Mouse (Mus musculus) right cerebral cortex, postnatal 4 days (tissue): Measurements from ENCODE around the gene Ak5.
"Not testable (repeated sequence)": the region's sequence is repeated elsewhere in the genome, so short reads cannot be mapped to it uniquely, and the experiment has no call there.

Source experiments
- DNase-seq: peaks from one replicate; pipeline ENCODE4 v3.0.0-alpha.2; 2022

The Ak5 gene

DNA sequence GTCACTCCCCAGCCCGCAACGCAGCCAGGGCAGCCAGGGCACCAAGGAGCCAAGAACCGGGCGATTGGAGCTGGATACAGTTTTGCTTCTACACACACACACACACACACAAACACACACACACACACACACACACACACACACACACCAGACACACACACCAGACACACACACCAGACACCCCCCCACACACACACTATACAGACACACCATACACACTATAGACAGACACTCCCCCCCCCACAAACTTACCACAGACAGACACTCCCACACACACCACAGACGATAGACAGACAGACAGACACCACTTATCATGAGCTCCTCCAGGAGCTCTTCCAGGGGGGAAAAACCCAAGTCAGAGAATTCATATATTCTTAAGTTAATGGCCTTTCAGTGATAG is at the start of gene Ak5:
Ak5 (minus strand) TSS at position 122 of the 400 bp plus-strand sequence.
- no peak for DNase-seq

DNA sequence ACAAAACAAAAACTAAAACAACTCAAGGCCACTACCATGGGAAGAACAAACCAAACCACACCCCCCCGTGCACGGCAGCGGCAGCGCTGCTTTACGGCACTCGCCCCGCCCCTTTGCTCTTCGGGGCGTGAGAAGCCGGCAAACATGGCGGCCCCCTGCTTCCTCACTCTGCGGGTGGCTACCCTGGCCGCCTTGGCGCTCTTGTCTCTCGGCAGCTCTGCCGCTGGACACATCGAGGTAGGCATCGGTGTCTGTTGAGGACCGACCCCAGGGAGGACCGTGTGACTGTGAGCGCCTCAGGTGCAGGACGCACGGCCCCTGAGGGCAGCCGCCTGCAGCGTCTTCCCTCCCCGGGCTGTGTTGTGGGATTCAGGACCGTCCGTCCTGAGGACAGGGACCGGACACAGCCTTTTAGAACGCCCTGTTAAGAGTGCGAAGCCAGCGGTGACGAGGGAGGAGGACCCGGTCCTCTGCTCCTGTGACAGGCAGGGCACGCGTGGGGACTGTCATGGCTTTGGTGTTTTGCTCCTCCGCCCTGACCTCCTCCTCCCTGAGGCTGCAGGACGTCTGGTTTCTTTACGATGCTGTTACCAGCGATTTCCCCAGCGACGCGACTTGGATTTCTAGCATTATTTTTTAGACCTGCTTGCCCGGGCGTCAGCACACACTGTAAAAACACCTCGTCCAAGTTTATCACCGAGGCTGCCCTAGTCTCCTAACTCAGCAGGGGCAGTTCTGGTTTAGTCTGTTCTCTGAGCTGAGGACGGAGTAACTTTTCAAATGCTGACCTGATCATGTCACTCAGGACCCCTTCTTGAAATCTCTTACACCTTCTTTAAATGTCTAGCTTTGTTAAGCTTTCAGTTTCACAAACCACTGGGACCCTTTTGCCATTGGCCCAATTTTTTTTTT is 46.1 kb upstream of the Ak5 start, which contains the start of gene Pigk:
Pigk (plus strand) TSS at position 110 of the 912 bp plus-strand sequence.
- peak; percentile 90 for DNase-seq

DNA sequence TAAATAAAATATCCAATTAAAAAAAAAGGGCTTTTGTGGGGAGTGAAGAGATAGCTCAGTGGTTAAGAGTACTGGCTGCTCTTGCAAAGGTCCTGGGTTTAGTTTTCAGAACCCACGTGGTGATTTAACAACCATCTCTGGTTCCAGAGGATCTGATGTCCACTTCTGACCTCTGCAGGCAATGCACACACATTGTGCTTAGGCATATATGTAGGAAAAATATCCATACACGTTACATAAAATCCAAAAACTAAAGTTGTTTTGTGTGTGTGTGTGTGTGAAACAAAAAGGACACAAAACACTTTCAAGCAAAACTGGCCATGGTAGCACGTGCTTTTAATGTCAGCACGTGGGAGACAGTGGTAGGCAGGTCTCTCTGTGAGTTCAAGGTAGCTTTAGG is 44.8 kb upstream of the Ak5 start:
- no peak for DNase-seq

DNA sequence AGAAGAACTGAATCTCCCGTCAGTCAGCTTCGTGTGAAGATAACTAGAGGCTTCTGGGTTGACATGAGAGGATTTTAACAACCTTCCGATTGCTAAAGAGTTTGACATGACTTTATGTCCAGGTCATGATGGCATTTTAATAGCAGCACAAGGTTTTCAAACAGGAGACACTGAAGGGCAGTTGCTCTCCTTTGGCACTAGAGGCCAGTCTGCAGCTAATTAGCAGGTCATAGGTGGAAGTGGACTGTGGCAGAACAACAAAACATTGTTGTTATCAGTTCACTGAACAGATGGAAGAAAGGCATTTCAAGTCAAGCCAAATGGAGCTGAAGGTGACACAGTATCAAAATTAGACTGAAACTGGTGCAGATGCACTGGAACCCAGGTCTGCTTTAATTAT is 41.8 kb upstream of the Ak5 start:
- DNase-seq: no peak

DNA sequence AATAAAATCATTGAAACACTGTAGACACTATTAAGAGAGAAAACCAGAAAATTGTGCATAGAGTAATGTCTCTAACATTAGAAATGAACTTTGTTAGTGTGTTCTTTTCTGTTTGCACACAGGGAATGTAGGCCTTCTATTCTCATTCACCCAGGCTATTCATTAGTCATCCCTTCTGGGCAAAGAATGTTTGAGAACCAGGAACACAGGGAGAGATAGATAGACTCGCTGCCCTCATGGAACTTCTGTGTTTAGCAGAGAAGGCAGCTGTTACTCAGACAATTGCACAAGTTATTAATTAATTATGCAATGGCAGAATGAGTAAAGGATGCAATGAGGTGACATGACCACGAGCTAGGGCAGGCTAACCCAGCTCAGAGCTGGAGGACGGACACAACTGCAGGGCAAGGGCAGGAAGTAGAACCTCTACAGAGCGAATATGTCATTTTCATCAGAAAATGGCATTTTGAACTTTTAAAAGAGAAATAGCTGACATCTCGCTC is 39.2 kb upstream of the Ak5 start:
- DNase-seq: no peak

DNA sequence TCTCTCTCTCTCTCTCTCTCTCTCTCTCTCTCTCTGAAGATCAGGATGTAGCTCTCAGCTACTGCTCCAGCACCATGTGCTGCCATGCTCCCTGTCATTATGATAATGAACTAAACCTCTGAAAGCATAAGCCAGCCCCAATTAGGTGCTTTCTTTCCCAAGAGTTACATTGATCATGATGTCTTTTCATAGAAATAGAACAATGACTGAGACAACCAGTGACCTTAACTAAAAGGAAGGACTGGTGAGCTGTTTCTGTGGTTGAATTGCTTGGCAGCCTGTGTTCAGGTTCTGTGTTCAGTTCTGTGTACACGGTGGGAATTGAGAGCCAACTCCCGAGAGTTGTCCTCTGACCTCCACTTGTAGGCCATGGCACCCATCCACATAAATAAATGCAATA is 38.7 kb upstream of the Ak5 start:
- DNase-seq: no peak

DNA sequence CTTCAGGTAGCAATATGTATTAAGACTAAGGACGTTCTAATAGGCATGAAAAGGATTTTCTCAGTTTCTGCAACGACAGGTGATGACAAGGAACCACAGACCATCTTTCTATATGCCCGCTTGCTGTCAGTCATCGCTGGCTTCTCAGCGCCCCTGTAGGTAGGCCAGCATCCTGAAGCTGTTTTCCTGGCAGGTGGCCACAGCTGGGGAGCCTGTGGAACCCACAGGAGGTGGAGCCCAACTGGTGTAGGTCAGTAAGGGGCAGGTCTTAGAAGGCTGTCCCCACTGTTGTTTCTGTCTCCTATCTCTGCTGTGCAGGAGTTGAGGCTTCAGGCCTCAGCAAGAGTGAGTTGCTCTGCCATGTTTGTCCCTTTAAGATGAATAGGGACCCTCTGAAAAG is 37.7 kb upstream of the Ak5 start:
- no peak for DNase-seq

DNA sequence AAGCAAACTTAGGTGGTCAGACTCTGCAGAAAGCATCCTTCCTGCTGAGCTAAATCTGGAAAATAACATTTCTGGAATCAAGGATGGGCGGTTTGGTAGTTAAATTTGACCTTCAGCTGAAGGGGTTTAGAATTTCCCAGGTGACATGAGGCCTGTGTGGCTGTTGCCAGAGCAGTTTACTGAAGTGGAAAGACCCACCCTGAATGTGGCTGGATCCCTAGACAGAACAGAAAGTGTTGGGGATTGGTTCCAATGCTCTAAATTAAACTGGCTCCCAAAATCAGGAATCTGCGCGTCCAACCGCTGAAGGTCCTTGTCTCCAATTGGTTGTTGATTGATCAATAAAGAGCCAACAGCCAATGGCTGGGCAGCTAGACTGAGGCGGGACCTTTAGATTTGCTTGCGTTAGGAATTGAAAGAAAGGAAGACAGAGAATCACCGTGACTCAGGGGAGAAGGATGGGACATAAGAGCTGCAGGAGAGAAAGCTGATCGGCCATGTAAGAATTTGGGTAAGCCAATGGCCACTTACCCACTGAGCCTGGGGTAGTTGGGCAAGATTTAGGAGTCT is 34.2 kb upstream of the Ak5 start:
- no peak for DNase-seq

DNA sequence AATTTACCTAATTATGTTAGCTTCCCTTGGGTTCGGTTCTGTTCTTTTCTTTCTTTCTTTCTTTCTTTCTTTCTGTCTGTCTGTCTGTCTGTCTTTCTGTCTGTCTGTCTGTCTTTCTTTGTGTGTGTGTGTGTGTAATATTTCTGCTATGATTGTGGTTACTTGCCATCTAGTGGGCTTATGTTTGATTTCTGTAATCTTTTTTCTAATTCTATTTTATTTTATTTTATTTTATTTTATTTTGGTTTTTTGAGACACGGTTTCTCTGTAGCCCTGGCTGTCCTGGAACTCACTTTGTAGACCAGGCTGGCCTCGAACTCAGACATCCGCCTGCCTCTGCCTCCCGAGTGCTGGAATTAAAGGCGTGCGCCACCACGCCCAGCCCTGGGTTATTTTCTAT is 33.4 kb upstream of the Ak5 start:
- not testable (repeated sequence) for DNase-seq

DNA sequence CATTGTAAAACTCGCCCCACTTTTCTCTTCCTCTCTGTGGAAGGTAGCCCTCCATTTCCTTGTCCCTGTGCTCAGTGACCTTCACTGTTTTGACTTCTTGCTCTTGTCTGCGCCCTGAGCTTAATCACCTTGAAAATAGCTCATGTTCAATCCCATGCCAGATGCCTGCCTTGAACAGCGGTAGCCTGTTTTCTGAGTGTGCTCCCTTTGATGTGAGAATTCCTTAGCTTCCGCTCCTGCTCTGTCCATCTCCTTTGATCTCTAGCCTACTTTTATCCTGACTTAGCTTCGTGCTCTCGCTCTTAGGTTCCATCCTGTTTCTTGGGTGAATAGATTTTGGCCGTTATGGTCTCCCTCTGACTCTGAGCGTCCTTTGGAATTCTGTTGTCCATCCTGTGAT is 31.1 kb upstream of the Ak5 start:
- no peak for DNase-seq

DNA sequence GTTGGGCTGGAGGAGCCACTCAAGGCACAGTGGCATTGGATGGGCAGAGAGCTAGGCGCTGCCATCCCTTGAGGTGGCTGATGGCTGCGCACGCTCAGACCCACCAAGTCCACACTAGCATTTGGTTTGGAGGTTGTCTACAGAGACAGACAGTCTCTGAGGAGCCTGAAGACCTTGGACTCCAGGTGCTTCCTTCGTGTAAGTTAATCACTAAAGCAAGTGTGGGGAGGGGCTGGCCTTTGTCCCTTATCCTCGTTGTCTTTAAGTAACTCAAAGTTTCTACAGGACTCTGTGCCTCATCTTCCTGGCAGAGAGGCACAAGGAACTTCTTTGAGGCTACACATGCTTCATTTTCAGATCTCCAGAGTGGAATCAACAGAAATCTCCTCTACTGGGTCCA is 29.9 kb upstream of the Ak5 start:
- DNase-seq: no peak

DNA sequence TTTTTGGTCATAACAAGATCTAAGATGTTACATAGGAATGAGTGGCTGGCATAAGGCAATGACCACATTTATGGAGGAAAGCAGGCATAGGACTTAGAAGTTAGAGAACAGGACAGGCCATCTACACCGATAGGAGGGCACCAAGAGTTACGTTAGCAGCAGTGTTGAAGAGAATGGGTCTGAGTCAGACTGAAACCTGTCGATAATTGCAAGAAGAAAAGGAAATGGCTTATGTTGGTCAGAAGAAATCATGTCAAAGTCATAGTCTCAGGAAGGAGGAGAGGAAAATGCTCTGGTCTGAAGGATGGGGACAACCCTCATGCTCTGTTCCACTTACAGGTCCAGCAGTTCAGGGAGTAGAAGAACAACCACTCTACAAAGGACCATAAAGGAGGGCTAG is 26.8 kb upstream of the Ak5 start:
- no peak for DNase-seq

DNA sequence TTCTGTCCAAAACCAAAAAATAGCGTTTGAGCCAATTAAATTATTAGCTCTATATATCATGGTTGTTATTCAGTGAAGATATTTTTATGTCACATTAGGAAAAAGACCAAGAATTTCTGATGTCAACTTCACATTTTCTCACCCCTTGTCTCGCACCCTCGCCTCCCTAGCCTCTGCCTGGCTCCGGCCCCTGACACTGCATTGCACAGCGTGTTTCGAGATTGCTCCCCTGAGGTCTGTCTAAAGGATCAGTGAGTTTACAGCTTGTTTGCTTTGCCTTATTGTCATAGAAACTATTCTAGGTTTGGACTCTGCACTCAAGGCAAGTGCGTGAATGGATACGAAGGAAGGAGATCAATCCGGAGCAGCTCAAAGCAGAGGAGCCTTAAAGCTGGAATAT is 20.9 kb upstream of the Ak5 start:
- DNase-seq: no peak

DNA sequence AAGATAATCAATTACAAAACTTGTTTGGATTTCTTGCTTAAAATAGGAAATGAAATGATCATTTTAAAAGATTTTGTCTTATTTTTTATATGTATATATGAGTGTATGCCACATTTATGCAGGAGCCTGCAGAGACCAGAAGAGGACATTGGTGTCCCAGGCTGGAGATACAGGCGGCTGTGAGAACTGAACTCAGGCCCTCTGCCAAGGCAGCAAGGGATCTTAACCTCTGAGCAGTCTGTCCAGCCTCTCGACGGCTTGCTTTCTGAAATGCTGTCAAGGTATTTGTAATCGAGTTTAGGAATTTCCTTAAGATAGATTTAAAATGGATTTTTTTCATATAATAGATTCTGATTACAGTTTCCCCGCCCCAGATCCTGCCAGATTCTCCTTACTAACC is 20.4 kb upstream of the Ak5 start:
- DNase-seq: no peak

DNA sequence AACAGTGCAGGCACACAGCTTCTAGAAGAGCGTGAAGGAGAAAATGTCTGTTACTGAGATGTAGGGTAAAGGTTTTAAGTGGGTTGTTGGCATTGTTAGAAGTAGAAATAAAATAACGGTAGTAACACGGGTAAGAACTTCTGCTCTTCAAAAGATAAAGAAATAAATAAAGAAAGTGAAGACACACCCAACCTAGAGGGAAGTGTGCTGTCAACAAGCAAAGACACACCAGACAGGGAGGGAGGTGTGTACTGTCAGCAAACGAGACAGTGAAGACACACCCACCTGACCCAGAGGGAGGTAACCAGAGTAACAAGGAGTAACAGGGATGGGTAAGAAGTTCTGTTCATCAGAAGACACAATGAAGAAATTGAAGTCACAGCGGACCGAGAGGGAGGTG is 6.5 kb upstream of the Ak5 start:
- no peak for DNase-seq

DNA sequence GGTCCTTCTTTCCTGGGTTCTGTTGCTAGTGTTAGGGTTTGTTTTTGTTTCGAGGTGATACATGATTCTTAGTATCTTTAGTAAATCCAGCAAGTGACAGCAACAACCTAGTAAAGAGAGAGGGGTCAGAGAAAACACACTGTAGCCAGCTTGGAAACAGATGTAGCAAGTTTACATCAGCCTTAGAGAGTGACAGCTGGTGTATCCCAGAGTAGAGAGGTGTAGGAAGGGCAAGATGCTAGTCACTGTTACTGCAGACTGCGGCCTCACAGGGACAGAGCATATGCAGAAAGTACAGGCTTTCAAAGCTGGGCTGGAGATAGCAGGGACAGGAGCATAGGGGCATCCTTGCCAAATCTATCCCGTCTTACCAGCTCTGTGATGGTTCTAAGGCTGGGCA is 1.6 kb upstream of the Ak5 start:
- DNase-seq: no peak

DNA sequence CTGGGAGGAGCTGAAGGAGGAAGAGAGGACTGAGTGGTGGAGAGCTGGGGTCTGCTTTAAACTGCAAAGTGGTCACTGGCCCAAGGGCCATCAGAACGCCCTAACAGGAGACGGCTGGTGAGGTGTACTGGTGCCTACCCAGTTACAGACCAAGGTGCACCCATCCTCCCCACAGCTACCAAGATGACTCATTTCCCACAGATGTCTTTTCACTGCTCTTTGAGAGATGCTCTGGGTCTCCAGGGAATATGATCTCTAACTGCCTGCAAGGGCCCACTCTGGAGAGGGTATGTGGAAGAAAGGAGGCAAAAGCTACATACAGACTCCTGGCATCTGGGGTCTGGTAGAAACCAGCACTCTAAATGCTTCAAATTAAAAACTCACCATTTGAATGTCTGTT is 633 bp upstream of the Ak5 start:
- no peak for DNase-seq

DNA sequence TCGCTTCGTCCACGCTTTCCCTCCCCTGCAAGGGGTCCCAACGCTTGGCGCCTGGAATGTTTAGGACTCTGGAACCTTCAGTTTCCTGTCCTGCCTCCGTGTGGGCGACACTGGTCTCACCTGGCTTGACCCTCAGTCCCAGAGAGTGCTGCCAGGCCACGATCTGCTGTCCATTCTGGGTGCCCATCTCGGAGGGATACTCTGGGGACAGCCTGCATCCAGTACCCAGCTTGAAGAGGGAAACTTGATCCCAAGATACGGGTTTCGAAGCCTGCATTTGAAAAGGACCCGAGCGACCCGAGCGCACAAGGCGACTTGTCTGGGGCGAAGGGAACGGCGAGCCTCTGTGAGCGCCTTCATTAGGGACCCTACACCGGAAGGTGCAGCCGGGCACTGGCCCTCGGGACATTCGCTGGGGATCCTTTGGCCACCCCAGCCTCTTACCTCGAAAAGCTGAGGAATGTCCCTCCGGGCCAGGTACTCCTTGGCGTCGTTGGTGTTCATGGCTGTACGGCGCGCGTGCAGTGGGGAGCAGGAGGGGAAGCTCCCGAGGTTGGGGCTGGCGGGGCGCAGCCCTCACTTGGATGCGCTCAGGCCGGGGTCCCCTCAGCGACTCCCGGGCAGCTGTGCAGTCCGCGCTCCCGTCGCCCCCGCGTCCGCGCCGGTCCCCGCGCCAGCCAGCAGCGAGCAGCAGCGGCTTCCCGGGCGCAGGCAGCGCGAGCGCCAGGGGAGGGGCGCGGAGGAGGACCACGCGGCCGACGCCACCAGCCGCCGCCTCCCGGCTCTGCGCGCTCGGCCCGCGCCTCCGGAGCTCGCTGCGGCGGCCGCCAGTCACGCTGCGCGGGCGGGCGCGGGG is 576 bp downstream of the Ak5 start:
- peak; percentile 60 for DNase-seq

DNA sequence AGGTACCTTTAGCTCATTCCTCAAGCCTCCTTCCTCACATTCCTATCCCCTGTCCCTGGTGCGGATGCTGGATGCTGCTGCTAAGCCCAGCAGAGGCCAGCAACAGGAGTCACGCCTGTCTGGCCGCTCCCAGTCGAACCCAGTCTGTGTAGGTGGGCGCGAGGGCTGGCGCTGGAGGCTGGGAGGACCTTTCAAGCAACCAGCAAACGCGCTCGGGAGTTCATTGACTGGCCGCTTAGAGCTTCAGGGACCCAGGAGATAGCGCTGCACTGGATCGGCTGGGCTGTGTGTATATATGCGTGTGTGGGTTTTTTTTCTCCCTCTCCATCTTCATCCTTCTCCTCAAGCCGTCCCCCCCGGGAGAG is 1.2 kb downstream of the Ak5 start:
- DNase-seq: peak; percentile 21

DNA sequence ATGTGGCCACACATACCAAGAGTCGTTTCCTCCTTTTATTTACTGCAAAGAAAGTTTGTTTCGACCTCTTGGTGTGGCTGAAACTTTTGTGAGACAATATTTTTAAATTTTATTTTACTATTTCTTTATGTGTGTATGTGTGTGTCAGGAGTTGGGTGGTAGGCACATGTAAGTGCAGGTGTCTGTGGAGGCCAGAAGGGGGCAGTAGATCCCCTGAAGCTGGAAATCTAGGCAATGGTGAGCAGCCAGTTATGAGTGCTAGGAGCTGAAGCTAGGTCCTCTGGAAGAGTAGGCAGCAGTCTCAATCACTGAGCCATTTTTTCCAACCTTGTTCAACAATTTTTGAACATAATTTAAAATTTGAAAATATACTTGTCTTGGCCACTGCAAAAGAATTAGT is 9.6 kb downstream of the Ak5 start:
- no peak for DNase-seq

DNA sequence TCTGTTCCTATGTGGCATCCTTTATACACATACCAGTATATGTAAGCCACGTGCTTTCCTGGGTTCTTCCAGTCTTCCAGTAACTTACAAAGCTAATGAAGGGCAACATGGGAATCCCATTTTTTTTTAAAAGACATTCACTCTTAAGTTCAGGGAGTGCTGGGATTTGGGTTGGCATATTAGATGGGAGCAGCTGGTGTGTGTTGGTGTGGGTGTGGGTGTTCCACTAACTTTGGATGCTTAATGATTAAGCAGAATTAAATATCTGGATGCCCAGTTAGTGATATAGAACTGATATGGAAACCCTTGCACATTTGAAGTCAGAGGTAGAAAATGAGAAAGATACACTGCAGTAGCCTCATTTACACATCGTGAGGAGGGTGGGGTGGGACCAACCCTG is 16.2 kb downstream of the Ak5 start:
- no peak for DNase-seq

DNA sequence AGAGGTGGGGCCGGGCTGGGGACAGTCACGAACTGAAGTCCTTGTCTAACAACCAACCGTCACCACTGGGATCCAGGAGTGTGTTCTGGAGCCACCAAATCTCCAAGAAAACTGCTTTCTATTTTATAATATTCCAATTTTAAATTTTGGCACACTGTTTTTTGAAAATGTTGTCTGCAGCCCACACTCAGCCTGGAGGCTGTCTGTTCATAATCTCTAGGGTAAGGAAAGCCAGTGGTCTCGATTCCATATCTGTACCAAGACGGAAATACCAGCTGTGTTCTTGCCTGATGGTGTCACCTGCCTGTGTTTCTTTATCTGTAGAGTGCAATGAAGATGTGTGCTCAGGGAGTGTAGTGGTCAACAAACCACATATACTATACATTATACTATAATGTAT is 23.6 kb downstream of the Ak5 start:
- no peak for DNase-seq

DNA sequence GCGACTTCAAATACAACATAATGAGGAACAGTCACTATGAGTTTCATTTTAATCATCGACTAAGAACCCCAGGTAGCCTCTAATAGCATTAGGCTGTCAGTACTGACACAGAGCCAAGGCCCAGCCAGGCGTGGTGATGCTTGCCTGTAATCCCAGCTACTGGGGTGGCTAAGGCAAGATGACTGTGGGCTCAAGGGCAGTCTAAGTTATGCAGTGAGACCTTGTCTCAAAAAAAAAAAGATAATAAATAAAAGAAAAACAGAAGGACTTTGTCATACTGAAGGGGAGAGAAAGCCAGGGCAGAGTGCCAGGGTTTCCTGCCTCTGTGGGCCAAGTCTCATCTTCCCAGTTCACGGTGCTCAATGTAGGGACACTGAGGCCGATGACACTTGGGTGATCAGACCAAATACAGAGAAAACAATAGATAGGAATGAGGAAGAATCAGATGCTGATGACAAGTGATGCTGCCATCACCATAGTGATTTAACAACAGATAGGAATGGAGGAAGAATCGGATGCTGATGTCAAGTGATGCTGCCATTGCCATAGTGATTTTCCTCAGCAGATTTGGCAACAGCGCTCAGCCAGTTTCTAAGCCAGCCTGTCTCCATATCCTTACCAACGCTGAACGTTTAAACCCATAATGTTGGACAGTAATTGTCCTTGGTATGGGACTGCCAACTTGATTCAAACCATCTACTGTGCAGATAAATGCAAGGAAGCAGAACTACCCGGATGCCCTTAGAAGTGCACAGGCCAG is 42.9 kb downstream of the Ak5 start:
- peak; percentile 12 for DNase-seq
